9 mouse cellular contexts compared by ENCODE assay signal in the genomic region with DNA sequence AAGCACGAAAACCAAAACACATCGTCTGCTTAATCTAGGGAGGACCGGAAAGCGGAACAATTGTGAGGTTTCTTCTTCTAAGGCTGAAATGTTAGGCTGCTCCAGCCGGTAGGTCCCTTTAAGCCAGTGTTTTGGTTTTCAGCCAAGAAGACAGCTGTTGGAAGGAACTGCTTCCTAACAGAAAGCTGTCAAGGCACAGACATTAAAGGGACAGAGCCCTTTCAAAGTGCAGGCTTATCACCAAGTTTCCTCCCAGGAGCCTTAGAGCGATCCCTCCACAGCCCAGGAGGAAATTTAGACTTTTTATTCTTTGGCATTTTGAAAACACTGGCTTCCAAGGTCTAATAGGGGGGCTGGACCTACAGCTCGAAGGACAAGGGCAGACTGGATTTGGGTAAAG. TPM values are rescaled to one million over a fixed set of nuclear protein-coding genes. Genes with fewer than 3 reads are reported as not detected.
DNase-seq lines count a peak whose midpoint lies in the region; ATAC-seq and TF ChIP-seq lines count a peak whose summit lies in the region.
"Had no signal": no experiment of that assay in that cellular context is flagged by ENCODE, and none has a peak within 500 bp of the region (broad histone marks: within the 10 kb centered on the region; RNA-seq: fewer than 3 reads in every experiment).

No protein-coding gene starts in this region.

- peak overlapping the region; percentile 92 for H3K27ac ChIP-seq in hindbrain, postnatal 0 days
- H3K27ac ChIP-seq in stomach, embryonic 16.5 days (ENCODE audit: low read length): peak overlapping the region; percentile 60; the same call in 1 of the 2 replicates

- no peaks in the 10 kb centered on the region for H3K4me1 ChIP-seq in hindbrain, postnatal 0 days (ENCODE audit: insufficient read depth, low read length)
- peaks cover 18% of the 10 kb centered on the region for H3K4me1 ChIP-seq in stomach, embryonic 16.5 days (ENCODE audit: control insufficient read depth, insufficient read depth, low read length)

- peaks cover 17% of the 10 kb centered on the region; the same call in 1 of the 2 replicates for H3K36me3 ChIP-seq in hindbrain, postnatal 0 days (ENCODE audit: insufficient read depth, low read length)
- peaks cover 9% of the 10 kb centered on the region; the same call in 1 of the 2 replicates for H3K36me3 ChIP-seq in stomach, embryonic 16.5 days (ENCODE audit: control insufficient read depth, insufficient read depth, low read length)

- no peak for TF ChIP-seq CTCF in hindbrain, postnatal 0 days (IDR thresholded peaks at IDR 0.05; ENCODE audit: low read depth)

- H3K27me3 ChIP-seq in hindbrain, postnatal 0 days (ENCODE audit: insufficient read depth, low read length): no peaks in the 10 kb centered on the region
- no peaks in the 10 kb centered on the region; the same call in 1 of the 2 replicates for H3K27me3 ChIP-seq in stomach, embryonic 16.5 days (ENCODE audit: control insufficient read depth, insufficient read depth, low read length)
- H3K27me3 ChIP-seq: CH12.LX had no signal

- peak overlapping the region; percentile 93 for H3K9ac ChIP-seq in hindbrain, postnatal 0 days (replicated peaks; ENCODE audit: low read length)
- peak overlapping the region; percentile 87 for H3K9ac ChIP-seq in stomach, embryonic 16.5 days (ENCODE audit: low read length)

- peak overlapping the region; percentile 92 for H3K4me2 ChIP-seq in hindbrain, postnatal 0 days (ENCODE audit: low read depth, low read length)
- peak overlapping the region; percentile 87 for H3K4me2 ChIP-seq in stomach, embryonic 16.5 days (ENCODE audit: low read depth, low read length)

- DNase-seq in left cerebral cortex, adult 18-20 months (ENCODE audit: low spot score in 2 of 2): peak; percentile 49 to 52
- DNase-seq in left cerebral cortex, adult 11 months (ENCODE audit: low spot score): no peak
- peak; percentile 13 to 27 for DNase-seq in cerebellum, postnatal 25 days
- peak; percentile 36 for DNase-seq in gastrocnemius, postnatal 10 days
- peak; percentile 95 for DNase-seq in hindbrain, postnatal 0 days (ENCODE audit: low spot score)
- DNase-seq in left cerebral cortex, postnatal 10 days (ENCODE audit: extremely low spot score in 1 of 2, low spot score in 2 of 2): peak; percentile 40 to 76
- peak; percentile 43 for DNase-seq in mesoderm, embryonic 11.5 days (ENCODE audit: low read depth, low spot score)

- intact Hi-C loops in left cerebral cortex, postnatal 10 days (cut with DNase I): loop anchor here (2.0 to 5.0 kb wide), 2 partner anchors 221 to 274 kb away; no protein-coding TSS in a partner anchor

- H3K9me3 ChIP-seq in hindbrain, postnatal 0 days (ENCODE audit: low read length): no peaks in the 10 kb centered on the region
- no peaks in the 10 kb centered on the region for H3K9me3 ChIP-seq in stomach, embryonic 16.5 days (replicated peaks; ENCODE audit: control insufficient read depth, low read length)

- ATAC-seq in hindbrain, postnatal 0 days: no peak
- peak; percentile 13; the same call in 1 of the 2 replicates for ATAC-seq in stomach, embryonic 16.5 days (ENCODE audit: insufficient read depth, low FRiP score)

- H3K4me3 ChIP-seq in hindbrain, postnatal 0 days (ENCODE audit: low read length): peak overlapping the region; percentile 87
- H3K4me3 ChIP-seq in stomach, embryonic 16.5 days (replicated peaks; ENCODE audit: low read length): peak overlapping the region; percentile 81

- WGBS in hindbrain, postnatal 0 days: under 1% methylated on average over 7 of the region's 7 CpGs
- WGBS in stomach, embryonic 16.5 days: 6% methylated on average over 7 of the region's 7 CpGs

RNA-seq across cellular contexts. Expression of gene Mycn, which starts 3.4 kb away (rescaled TPM):
- total RNA-seq in left cerebral cortex, adult 18-20 months (2021): 10 to 100 TPM; 10.8 to 12.8 TPM
- total RNA-seq in gastrocnemius, postnatal 10 days (2021): 1 to 10 TPM; 2.3 to 4.1 TPM
- total RNA-seq in hindbrain, postnatal 0 days (2014; rRNA removed): 51.2 and 55.9 TPM in 2 replicates
- 40.0 and 44.1 TPM in 2 replicates for polyA plus RNA-seq in hindbrain, postnatal 0 days (2015; fragmentation: Nextera tagmentation; extraction: Ambion mirVana)
- 10 to 100 TPM; 32.0 to 37.9 TPM for total RNA-seq in left cerebral cortex, postnatal 10 days (2021)
- polyA plus RNA-seq in stomach, embryonic 16.5 days (2015; fragmentation: Nextera tagmentation; extraction: Ambion mirVana): 22.3 and 26.5 TPM in 2 replicates
- total RNA-seq: CH12.LX had no signal
